Mouse (Mus musculus) thymus, postnatal 36 days (tissue): Measurements from ENCODE around the gene Ptges.
"Not testable (repeated sequence)": the region's sequence is repeated elsewhere in the genome, so short reads cannot be mapped to it uniquely, and the experiment has no call there.

ENCODE experiments used
- DNase-seq, 2 experiments: peaks; one replicate each; pipeline ENCODE4 v3.0.0; 2022; ENCODE audit warnings: mixed read lengths in 2 of 2

Ptges gene

GRCm38 (mm10) chr2:30927844-30928628 lies 1.6 kb downstream of the Ptges start:
- DNase-seq, result peak; percentile 67 to 74

GRCm38 (mm10) chr2:30927151-30927781 lies 2.4 kb downstream of the Ptges start:
- DNase-seq, result no peak

GRCm38 (mm10) chr2:30926381-30926780 lies 3.3 kb downstream of the Ptges start:
- DNase-seq, result no peak

GRCm38 (mm10) chr2:30925181-30925580 lies 4.5 kb downstream of the Ptges start:
- DNase-seq, result no peak

GRCm38 (mm10) chr2:30923099-30923498 lies 6.6 kb downstream of the Ptges start:
- DNase-seq, result no peak

GRCm38 (mm10) chr2:30920216-30920615 lies 9.4 kb downstream of the Ptges start:
- no peak for DNase-seq

GRCm38 (mm10) chr2:30918780-30919329 lies 10.8 kb downstream of the Ptges start:
- DNase-seq, result no peak

- no peak for DNase-seq
These were observed 11.5 kb downstream of the Ptges start for GRCm38 (mm10) chr2:30918126-30918525.

- DNase-seq, result no peak
These were observed 12.0 kb downstream of the Ptges start for GRCm38 (mm10) chr2:30917649-30918048.

GRCm38 (mm10) chr2:30915933-30916332 lies 13.7 kb downstream of the Ptges start:
- DNase-seq, result not testable (repeated sequence)

- no peak for DNase-seq
These were observed 14.3 kb downstream of the Ptges start for GRCm38 (mm10) chr2:30915376-30915775.

GRCm38 (mm10) chr2:30914836-30915235 lies 14.8 kb downstream of the Ptges start:
- DNase-seq, result no peak

- DNase-seq, result no peak
These were observed 16.6 kb downstream of the Ptges start for GRCm38 (mm10) chr2:30913022-30913421.

- no peak for DNase-seq
These were observed 17.3 kb downstream of the Ptges start for GRCm38 (mm10) chr2:30912291-30912773.

GRCm38 (mm10) chr2:30906641-30907040 lies 23.0 kb downstream of the Ptges start:
- DNase-seq, result no peak

GRCm38 (mm10) chr2:30905906-30906305 lies 23.8 kb downstream of the Ptges start:
- DNase-seq, result no peak

- DNase-seq, result no peak
These were observed 24.7 kb downstream of the Ptges start for GRCm38 (mm10) chr2:30904991-30905390.

GRCm38 (mm10) chr2:30904231-30904630 lies 25.4 kb downstream of the Ptges start:
- no peak for DNase-seq

GRCm38 (mm10) chr2:30902726-30903722 lies 26.6 kb downstream of the Ptges start:
- no peak for DNase-seq

GRCm38 (mm10) chr2:30902256-30902655 lies 27.4 kb downstream of the Ptges start:
- no peak for DNase-seq

GRCm38 (mm10) chr2:30901646-30902160 lies 28.0 kb downstream of the Ptges start:
- no peak for DNase-seq

- DNase-seq, result no peak
These were observed 30.1 kb downstream of the Ptges start for GRCm38 (mm10) chr2:30899397-30900069.
